Mouse (Mus musculus): Measurements from ENCODE around the gene Alg14.

DNA sequence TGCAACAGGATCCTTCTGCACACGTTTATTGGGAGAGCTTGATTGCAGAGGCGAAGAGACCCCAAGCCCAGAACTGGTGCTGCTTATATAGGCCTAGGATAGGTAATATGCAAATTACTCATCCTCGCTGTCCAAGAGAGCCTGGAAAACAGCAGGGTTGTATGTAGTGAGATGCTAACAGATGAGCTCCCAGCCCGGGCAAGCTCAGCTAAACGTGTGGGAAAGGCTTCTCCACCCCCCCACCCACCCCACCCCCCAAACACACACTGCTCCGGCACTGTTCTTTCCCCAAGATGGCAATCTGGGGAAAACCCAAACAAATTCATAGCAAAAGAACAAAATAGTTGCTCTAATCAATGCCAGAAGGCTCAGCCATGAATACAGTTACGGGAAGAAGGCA lies 105.0 kb downstream of the Alg14 start:
- TF ChIP-seq POLR2A (IDR thresholded peaks at IDR 0.05; ENCODE audit: low read depth, low read length) (no peak), CTCF (conservative IDR thresholded peaks at IDR 0.05 in 1 of 2, IDR thresholded peaks at IDR 0.05 in 1 of 2; ENCODE audit: low read depth in 2 of 2, low read length in 2 of 2) (no peak), EP300 (IDR thresholded peaks at IDR 0.05; ENCODE audit: low read length) (no peak), MAX (IDR thresholded peaks at IDR 0.05; ENCODE audit: low read length) (no peak)
